Mouse (Mus musculus) retina, embryonic 14.5 days (tissue): ENCODE data around the gene Gdf15.

Source experiments
- DNase-seq: peaks from one replicate; pipeline ENCODE4 v3.0.0-alpha.2; 2015; ENCODE audit warnings: low spot score

Gdf15 gene

DNA sequence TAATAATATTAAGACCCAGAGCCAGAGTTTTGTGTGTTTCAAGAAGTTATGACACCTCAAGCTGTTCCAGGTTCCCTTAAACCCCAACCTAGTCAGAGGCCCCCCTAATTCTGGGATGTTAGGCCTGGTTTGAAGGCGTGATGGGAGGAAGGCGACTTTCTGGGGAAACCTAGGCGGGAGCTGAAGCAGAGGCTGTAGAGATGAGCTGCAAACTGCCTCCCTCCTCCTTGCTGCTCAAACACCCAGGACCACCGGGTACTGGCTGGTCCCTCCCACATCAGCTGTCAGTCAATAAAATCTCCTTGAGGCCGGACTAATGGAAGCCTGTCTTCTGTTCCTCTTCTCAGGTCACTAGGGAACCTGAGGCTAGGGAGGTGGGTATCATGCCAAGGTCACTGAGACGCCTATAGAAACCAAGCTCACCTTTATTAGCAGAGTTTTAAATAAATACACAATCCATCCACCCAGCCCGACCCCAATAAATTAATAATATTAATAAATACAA lies 3.2 kb downstream of the Gdf15 start:
- no peak for DNase-seq

DNA sequence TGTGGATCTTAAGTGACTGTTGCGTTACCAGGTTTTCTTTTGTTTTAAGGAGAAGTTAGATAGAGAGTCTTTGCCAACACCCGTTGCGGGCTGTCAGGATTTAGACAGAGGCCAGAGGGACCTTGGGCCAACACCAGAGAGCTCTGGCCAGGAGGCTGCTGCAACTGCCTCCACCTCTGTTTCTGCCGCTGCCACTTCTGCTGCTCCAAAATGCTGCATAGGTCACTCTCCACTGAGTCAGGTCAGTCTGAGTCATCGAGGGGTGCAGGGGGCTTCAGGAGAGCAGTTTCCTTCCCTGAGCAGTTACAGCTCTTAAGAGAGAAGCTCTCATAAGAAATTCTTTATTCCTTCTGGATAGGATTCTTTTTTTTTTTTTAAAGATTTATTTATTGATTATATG lies 5.2 kb downstream of the Gdf15 start:
- no peak for DNase-seq

DNA sequence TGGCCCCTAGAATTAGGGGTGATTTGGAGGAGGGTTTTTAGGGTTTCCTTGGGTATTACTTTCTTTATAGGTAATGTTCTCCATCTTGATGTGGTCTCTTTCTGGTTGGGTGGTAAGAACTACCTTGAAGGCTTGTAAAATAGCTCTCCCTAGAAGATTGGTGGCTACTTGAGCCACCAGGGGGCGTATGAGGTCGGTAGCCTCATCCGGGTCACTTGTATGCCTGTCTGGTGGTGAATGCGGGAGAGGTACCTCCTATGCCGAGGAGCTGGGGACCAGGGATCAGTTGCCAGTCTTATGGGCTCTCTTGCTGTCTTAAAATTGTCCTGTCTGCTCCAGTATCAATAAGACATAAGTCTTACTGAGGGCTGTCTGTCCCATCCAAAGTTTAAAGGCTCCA lies 7.2 kb downstream of the Gdf15 start:
- DNase-seq: peak; percentile 49

DNA sequence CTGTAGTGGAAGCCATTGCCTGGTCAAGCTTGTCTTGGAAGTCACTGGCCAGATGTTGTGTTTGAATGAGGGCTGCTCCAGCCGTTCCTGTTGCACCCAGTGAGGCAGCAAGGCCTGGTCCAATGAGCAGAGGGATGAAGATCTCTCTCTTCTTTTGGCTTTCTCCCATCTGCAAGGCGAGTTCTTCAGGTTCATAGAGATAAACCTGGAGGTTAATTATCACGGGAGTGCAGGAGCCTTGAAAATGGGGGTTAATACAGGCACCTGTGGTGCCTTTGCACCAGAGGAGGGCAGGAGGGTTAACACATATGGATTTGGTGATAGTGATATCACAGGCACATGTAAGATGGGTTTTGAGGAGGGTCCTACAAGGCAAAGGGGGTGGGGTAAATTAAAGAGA lies 10.0 kb downstream of the Gdf15 start:
- DNase-seq: no peak

DNA sequence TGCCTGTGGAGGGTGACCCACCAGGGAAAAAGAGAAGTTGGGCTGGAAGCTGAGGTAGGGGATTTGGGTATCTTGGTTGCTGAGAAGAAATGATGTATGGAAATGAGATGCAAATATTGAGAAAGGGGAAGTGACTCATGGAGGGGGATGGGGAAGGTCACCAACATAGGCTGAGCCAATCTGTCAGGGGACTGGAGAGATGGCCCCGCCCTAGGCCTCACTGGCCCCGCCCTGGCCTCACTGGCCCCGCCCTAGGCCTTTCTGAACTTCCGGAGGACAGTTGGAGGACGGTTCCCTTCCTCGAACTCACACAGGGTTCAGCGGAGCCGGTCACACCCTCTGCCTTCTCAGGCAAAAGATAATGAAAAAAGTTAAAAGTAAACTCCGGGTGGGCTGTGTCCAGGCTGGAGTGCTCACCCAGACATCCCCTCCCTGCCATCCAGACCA lies 13.3 kb downstream of the Gdf15 start:
- DNase-seq: peak; percentile 64

DNA sequence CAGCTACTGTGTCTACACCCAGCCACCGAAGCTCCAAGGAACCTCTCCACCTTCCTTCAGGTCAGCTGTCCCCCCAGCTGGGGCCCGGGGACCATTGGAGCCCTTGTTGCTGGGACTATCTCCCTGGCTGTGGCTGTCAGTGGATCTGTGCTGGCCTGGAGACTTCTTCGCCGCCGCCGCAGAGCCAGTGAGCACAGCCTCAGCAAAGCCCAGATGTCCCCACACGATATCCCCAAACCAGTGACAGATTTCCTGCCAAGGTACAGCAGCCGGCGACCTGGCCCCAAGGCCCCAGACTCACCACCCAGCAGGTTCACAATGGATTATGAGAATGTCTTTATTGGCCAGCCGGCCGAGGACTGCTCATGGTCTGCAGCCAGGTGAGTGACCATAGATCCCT lies 14.3 kb downstream of the Gdf15 start:
- no peak for DNase-seq

DNA sequence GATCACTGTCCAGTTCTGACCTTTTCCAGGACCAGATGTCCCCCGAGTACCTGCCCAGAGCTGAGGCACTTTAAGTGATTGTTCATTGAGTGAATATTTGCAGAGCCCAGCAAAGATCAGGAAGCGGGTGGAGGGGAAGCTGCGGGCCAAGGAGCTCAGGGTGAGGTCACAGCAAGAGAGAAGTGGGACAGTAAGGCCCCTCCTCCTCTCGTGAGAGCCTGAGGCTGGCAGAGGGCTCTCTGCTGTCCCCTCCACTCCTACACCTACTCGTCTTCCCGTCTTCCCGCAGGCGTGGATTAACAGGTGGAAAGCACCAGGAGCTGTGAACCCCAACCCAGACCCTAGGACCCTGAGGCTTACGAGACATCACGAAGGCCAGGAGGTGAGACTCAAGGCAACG lies 15.6 kb downstream of the Gdf15 start:
- DNase-seq: no peak

DNA sequence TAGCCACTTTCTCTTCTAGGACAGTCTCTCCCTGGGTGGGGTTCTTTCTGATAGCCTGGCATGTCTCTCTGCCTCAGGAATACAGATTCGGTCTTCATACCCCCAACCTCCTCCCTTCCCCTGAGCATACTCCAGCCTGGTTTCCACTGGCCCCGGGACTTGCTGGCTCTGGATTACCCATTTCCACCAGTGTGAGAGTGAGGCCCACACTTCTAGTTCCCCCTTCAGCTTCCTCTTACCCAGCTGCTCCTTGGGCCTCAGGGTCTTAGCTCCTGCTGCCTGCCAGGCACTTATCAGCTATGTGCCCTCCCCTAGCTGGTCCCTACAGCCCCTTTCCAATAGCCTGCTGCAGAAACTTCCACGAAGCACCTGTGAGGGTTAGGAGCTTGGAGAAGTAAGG lies 16.4 kb downstream of the Gdf15 start, which contains the start of gene Lrrc25:
Gene Lrrc25, plus strand, starts transcription at position 262 of the 400 bp plus-strand sequence.
- DNase-seq: no peak

DNA sequence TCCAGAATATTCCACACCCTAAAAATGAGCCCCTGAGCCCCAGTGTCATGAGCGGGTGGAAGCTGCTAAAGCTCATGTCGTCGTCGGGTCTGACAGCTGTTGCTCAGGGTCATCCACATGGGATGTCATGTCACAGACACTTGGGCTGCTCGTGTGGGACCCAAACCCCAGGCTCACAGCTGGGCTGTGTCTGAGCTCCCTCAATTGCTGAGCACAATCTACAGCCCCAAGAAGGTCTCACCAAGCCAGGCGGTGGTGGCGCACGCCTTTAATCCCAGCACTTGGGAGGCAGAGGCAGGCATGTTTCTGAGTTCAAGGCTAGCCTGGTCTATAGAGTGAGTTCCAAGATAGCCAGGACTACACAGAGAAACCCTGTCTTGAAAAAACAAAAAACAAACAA lies 17.0 kb downstream of the Gdf15 start:
- no peak for DNase-seq

DNA sequence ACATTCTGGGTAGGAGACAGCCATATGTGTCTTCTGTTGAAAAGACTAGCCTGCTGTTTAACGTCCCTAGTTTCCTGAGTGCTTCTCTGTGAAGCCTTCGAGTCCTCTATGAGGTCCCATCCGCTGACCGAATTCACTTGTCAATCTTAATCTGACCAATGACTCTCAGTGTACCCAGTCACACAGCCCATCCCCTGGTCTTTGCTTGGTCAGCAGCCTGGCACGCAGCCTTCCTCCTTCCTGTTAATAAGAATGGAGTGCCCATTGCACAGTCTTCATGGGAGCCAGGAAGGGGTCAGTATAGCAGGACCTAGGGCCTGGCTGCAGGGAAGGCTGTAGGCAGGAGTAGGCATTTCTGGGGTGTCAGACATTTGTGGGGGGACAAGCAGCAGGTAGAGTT lies 17.8 kb downstream of the Gdf15 start:
- DNase-seq: no peak

DNA sequence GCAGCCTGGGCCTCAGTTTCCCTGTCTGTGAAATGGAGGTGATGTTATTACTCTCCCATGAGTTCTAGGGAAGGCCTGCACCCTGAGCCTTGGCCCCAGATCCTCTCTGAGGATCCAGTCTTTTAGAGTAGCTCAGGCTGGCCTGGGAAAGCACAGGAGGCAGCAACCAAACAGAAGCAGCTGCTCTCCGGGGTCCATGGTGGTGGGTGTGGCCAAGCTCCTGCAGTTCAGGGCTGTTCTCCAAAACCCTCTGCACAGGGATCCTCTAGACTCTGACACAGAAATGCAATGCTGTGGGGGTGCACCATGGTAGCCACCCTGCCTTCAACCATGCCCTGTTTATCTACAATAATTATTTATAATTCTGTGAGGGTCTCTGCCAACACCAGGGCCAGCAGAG lies 18.5 kb downstream of the Gdf15 start:
- DNase-seq: no peak

DNA sequence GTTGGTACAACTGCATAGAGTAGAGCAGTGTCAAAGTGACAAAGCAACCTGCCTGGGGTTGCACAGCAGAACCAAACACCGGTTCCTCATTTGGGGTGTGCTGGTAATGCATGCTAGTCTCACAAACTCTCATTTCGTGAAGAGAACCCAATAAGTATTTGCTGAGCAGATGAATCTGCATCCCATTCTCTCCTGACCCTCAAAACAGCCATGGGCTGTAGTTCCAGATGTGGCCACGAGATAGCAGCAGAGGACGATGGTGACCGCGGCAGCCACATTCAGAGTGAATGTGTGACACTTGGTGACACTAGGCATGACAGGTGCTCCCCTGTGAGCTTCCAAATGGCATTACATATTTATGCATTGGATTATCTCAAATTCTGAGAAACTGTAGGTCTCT lies 20.4 kb downstream of the Gdf15 start:
- peak; percentile 93 for DNase-seq

DNA sequence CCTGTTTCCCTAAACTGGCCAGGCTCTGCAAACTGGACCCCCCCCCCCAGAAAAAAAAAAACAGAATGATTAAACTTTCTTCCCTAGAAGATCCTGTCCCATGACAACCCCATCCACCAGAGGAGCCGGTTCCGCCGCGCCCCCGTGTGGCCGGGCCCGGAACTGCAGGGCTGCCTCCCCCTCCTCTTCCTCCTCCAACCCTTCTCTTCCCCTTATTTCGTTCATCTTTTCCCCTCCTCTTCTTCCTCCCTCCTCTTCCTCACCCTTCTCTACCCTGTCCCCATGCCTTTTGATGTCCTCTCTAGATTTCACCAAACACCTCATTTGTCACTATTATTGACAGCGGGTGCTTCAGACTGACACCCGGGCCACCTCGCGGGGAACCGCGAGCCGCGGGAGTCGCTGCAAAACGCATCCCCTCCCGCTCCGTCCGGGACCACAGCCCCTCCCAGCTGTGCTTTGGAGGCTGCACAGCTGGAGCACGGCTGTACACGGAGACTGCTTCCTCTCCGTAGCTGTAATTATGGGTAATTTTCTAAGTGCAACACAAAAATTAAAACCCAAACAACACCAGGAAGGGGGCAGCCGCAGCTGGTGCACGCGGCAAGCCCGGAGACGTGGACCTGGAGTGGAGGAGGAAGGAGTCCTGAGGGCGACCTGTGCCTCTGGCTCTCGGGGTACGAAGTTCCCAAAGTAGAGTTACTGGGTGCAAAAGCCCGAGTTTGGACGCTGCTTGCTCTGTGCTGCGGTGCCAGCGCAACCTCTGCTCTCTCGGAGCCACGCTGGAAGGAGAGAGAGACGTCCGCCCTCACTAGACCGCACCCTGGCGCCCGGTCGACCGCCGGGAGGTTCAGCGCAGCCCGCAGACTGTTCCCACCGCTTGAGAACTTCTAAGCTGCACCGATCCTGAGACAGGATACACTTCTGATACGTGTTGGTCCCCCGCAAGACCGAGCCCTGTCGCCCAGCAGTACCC lies 21.2 kb downstream of the Gdf15 start:
- DNase-seq: peak; percentile 88

DNA sequence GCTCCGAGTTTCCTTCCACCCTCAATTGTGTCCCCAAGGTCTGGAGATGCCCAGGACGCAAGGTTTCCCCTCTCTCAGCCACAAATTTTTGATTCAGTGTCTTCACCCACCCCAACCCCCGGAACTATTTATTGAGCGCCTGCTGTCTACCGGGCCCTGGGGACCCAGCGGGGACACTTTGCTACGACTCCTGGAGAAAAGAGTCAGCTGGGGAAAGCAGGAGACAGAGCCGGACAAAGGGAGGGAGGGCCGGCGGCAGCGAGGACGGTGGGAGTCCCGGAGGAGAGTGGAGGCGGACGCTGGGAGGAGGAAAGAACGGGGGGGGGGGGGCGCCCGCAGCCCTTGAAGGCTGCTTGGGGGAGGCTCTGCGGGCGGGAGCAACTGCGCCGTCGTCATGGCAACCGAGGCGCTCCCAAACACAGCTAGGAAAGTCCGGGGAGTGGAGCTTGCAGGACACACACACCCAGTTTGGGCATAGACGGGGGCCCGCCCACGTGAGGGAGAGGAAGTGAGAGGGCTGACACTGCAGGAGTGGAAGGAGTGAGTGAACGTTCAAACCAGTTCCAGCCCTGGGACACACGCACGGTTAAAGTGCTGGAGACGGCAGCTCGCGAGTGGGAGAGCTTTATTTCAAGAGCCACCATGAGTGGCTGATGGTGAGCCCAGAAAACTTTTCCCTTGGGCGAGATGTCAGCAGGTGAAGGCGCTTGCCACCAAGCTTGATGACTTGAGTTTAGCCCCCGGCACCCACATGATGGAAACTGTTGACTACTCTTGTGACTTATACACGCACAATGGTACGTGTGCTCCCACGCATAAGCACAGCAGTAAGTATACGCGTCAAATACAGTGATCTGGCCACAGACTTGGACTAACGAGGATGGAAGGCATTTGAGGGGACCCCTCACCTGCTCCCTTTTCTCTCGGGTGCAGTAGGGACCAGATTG lies 22.1 kb downstream of the Gdf15 start:
- peak; percentile 86 for DNase-seq

DNA sequence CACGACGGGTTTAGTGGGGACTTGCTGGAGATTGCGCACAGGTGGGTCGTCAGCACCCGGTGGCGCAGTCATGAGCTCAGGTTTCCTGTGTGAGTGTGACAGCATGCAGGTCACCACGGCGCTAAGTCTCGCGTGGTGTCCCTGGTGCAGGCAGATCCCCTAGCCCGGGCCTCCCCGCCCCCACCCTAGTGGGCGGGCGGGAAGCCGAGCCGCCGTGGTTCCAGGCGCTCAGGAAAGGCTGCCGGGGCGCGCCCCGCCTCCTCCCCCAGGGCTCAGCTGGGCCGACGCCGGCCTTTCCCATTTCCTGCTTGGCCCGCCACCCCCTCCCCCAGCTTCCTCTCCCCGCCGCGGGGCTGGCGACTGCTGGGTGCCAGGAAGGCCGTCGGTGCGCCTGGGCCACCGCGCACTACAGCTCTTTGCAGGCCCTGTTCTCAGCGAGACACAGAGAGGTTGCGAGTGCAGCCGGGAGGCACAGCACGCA lies 22.8 kb downstream of the Gdf15 start:
- DNase-seq: peak; percentile 90

DNA sequence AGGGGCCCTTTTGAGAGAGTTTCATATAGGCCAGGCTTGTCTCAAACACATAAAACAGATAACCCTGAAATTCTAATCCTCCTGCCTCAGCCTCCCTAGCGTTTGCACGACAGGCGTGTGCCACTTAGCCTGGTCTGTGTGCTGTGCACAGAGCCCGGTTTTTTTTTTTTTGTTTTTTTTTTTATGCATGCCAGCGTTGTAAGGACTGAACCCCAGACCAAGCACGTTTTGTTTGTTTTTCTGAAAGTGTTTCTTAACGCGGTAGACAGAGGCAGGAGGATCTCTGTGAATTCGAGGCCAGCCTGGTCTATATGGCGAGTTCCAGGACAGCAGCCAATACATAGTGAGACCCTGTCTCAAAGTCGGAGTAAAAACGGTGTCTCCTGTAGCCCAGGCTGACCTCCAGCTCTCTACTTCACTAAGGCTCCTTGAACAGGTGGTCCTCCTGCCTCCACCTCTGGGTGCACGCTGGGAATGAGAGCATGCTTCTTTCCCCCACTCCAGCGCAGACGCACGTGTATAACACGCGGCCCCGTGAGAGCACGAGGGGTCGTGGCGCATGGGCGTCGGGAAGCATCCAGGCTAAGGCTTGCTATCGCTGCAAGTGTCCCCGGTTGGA lies 23.4 kb downstream of the Gdf15 start, which contains the start of gene Ssbp4:
Gene Ssbp4, minus strand, starts transcription at position 124 of the 619 bp plus-strand sequence.
- no peak for DNase-seq

DNA sequence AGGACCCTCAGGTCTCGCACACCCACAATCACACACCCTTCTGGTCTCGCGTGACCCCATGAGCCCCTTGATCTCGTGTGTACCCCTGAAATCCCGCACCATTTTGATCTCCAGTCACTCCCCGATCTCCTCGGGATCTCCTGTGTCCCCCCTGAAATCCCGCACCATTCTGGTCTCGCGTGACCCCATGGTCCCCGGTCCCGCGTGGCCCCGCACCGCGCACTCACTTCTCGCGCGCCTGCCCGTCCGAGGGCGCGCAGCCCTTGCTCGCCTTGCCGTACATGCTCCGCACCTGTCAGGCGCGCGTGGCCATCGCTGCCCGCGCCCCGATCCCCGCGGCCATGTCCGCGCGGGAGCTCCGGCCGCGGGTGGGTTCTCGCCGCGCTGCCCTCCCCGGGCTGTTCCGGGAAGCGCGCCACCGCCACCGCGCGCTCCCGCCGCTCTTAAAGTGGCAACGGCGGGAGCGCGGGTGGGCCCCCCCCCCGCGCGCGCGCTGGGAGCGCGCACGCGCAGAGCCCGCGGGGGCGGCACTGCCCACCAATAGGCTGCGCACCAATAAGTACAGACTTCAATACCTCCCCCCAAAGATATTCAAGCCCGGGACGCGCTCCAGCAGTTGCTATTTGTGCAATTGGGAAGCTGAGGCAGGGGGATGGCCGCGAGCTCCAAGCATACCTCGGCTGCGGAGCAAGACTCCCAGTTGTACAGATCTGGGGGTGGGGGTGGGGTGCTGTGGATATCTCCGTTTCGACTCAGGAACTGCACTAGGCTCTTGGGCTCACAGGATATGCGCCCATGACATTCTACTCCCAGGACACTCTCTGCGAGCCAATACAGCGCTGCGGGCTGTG lies 24.1 kb downstream of the Gdf15 start:
- peak; percentile 57 for DNase-seq

DNA sequence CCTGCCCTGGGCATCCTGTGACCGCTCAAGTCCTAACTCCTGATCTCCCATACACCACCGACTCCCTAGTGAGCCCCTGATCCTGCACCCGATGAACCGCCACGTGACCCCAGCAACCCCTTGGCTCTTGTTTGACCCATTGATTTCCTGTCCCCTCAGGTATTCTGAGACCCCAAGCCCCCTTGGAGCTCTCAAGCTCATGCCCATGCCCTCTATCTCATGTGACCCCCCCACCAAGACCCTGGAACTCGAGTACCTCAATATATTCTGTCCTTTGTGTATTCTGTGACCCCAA lies 24.7 kb downstream of the Gdf15 start:
- DNase-seq: no peak

DNA sequence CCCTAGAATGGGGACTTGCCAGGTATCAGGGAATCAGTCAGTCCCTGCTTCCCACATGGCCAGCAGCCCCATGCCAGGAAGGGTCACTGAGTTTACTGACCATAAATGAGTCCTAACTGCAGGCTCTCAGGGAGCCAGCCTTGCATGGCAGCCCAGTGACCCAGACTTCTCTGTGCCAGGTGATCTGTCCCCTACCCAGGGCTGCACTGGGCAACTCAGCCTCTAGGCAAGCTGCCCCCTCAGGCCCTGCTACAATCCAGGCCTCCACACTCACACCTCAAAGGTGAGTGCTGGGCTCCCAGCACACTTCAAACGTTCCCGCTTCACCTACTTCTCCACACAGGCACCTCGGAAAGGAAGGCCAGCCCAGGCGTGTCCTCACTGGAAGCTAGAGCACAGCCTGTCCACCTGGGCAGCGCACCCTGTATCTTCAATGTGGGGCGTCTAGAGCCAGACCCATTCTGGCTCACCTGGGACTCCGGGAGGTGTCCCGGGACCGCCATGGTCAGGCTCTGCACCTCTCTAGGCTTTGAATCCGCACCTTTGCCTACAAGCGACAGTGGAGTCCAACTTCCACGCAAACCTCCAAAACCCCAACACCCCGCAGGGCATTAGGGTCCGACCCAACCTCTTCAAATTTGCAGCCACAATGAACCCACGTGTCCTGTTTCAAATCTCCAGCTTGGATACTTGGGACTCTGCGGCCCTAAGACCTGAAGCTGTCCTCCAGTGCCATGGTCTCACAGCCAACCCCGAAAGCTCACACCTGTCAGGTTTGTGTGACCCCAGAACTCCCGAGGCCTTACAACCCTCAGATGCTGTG lies 25.3 kb downstream of the Gdf15 start:
- DNase-seq: no peak
